Comparison of ENCODE assay signal across 8 mouse cellular contexts in genomic region chr7:112158316-112158741, GRCm38 (mm10). TPM values are rescaled to one million over a fixed set of nuclear protein-coding genes. Genes with fewer than 3 reads are reported as not detected.
DNase-seq lines count a peak whose midpoint lies in the region; ATAC-seq and TF ChIP-seq lines count a peak whose summit lies in the region.

No protein-coding gene starts in this region.

- WGBS in forebrain, embryonic 14.5 days: 3% methylated on average over 23 of the region's 23 CpGs
- 1% methylated on average over 23 of the region's 23 CpGs for WGBS in midbrain, embryonic 15.5 days

- H3K4me2 ChIP-seq in forebrain, embryonic 14.5 days (ENCODE audit: low read length): peak overlapping the region; percentile 69
- H3K4me2 ChIP-seq in midbrain, embryonic 15.5 days: peak overlapping the region; percentile 57

- no peak for TF ChIP-seq EP300 in ES-Bruce4 (IDR thresholded peaks at IDR 0.05; ENCODE audit: insufficient read depth, low read depth, low read length)

- no peak for TF ChIP-seq POLR2A in ES-Bruce4 (IDR thresholded peaks at IDR 0.05; ENCODE audit: insufficient read depth, low read length)

- H3K4me1 ChIP-seq in ES-Bruce4 (ENCODE audit: control insufficient read depth, insufficient read depth, low read length): no peaks in the 10 kb centered on the region
- H3K4me1 ChIP-seq in forebrain, embryonic 14.5 days (ENCODE audit: control insufficient read depth, insufficient read depth, low read length): peaks cover 6% of the 10 kb centered on the region
- H3K4me1 ChIP-seq in midbrain, embryonic 15.5 days: peaks cover 13% of the 10 kb centered on the region

- H3K27ac ChIP-seq in ES-Bruce4 (ENCODE audit: insufficient read depth, low read length): no peak overlapping the region
- H3K27ac ChIP-seq in forebrain, embryonic 14.5 days (ENCODE audit: low read depth, low read length): no peak overlapping the region
- no peak overlapping the region for H3K27ac ChIP-seq in midbrain, embryonic 15.5 days

- peak overlapping the region; percentile 55 for H3K9ac ChIP-seq in ES-Bruce4 (ENCODE audit: low read depth, poor library complexity, severe bottlenecking)
- H3K9ac ChIP-seq in forebrain, embryonic 14.5 days (ENCODE audit: low read length): peak overlapping the region; percentile 63
- H3K9ac ChIP-seq in midbrain, embryonic 15.5 days: 0 out of 2 replicates have a peak overlapping the region, but pooled peaks have one; percentile 26

- H3K27me3 ChIP-seq in ES-Bruce4 (ENCODE audit: control insufficient read depth, insufficient read depth, low read length, poor library complexity, severe bottlenecking): no peaks in the 10 kb centered on the region
- H3K27me3 ChIP-seq in forebrain, embryonic 14.5 days (replicated peaks; ENCODE audit: control insufficient read depth, insufficient read depth, low read length): peaks cover 11% of the 10 kb centered on the region; the same call in 1 of the 2 replicates
- H3K27me3 ChIP-seq in midbrain, embryonic 15.5 days (replicated peaks): peaks cover 19% of the 10 kb centered on the region

- peak overlapping the region; percentile 73 for H3K4me3 ChIP-seq in ES-Bruce4 (ENCODE audit: low read depth, low read length)
- H3K4me3 ChIP-seq in forebrain, embryonic 14.5 days (ENCODE audit: low read depth, low read length): peak overlapping the region; percentile 38
- H3K4me3 ChIP-seq in midbrain, embryonic 15.5 days: peak overlapping the region; percentile 41

- H3K9me3 ChIP-seq in ES-Bruce4 (replicated peaks; ENCODE audit: control insufficient read depth, insufficient read depth, low read length, poor library complexity, severe bottlenecking): no peaks in the 10 kb centered on the region
- no peaks in the 10 kb centered on the region for H3K9me3 ChIP-seq in forebrain, embryonic 14.5 days (replicated peaks; ENCODE audit: control insufficient read depth, low read length)
- H3K9me3 ChIP-seq in midbrain, embryonic 15.5 days: no peaks in the 10 kb centered on the region

- DNase-seq in adrenal gland, postnatal 14 days: peak; percentile 32
- DNase-seq in adrenal gland, adult 8-10 months: no peak
- peak; percentile 45 for DNase-seq in forebrain, embryonic 14.5 days (ENCODE audit: low spot score)
- peak; percentile 25 to 33 for DNase-seq in kidney, postnatal 36 days
- no peak for DNase-seq in cerebellum, adult 9-11 months
- DNase-seq in frontal cortex, postnatal 36 days (ENCODE audit: low spot score in 2 of 2): no peak

- ATAC-seq in forebrain, embryonic 14.5 days: peak; percentile 74
- ATAC-seq in midbrain, embryonic 15.5 days (replicated peaks): peak; percentile 53

- no peaks in the 10 kb centered on the region for H3K36me3 ChIP-seq in ES-Bruce4 (ENCODE audit: control insufficient read depth, insufficient read depth, low read length, poor library complexity, severe bottlenecking)
- no peaks in the 10 kb centered on the region for H3K36me3 ChIP-seq in forebrain, embryonic 14.5 days (ENCODE audit: control insufficient read depth, insufficient read depth, low read length)
- H3K36me3 ChIP-seq in midbrain, embryonic 15.5 days (replicated peaks): no peaks in the 10 kb centered on the region

- TF ChIP-seq CTCF in ES-Bruce4 (IDR thresholded peaks at IDR 0.05; ENCODE audit: low read depth, low read length): no peak

RNA-seq across cellular contexts. Expression of gene Dkk3, which starts 0.5 kb away (rescaled TPM):
- 10.3 and 13.7 TPM in 2 replicates for total RNA-seq in adrenal gland, postnatal 14 days (2021)
- total RNA-seq in adrenal gland, adult 8-10 months (2022): 10 to 100 TPM; 22.5 to 28.9 (median 24.0) TPM
- polyA plus RNA-seq in ES-Bruce4 (2011; ENCODE audit: insufficient read depth, insufficient read length, low read depth, missing spikeins): 4.4 and 4.6 TPM in 2 replicates
- polyA plus RNA-seq in forebrain, embryonic 14.5 days (2014; fragmentation: Nextera tagmentation; extraction: Ambion mirVana): 22.9 and 24.7 TPM in 2 replicates
- 25.0 and 25.6 TPM in 2 replicates for polyA plus RNA-seq in midbrain, embryonic 15.5 days (2015; fragmentation: Nextera tagmentation; extraction: Ambion mirVana)

Comparison
In these comparisons a context has a peak if more than half of its experiments do, and no peak if none do; other contexts are left out.
1. DNase-seq: peak in adrenal gland, postnatal 14 days (single experiment), forebrain, embryonic 14.5 days (single experiment) and kidney, postnatal 36 days (2 of 2); none in adrenal gland, adult 8-10 months (single experiment), cerebellum, adult 9-11 months (single experiment) and frontal cortex, postnatal 36 days (0 of 2).
2. Peak in every context shown above with its lines, with median percentiles within 50 percentile points of each other: H3K4me3 ChIP-seq and H3K9ac ChIP-seq.